Mouse (Mus musculus): ENCODE measurements at regions not wholly inside any gene's neighbourhood (a gene's known extent, or its start where the extent isn't known, plus 50 kb on each side); places are given as distances from the start of the nearest gene placed in this dataset.
"Not testable (repeated sequence)": the region's sequence is repeated elsewhere in the genome, so short reads cannot be mapped to it uniquely, and the experiment has no call there.

DNA sequence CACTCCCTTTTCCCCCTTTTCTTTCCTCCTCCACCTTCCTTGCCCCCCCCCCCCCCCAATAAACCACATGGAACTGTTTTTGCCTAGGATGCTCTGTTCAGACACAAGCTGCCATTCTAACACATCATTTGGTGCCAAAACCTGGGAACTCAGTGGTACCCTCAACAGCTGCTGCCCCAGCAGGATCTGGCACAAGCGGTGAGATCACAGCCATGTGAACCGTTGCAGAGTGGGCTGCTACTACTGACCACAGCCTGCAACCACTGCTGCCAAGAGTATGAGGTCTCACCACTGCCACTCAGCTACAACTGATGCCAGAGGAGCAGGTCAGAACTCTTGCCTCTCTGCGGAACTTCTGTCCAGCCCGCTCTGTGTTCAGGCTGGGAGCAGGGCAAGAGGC, 206.2 kb downstream of the Pcsk1 start:
- DNase-seq (ENCODE audit: low read depth), result no peak

DNA sequence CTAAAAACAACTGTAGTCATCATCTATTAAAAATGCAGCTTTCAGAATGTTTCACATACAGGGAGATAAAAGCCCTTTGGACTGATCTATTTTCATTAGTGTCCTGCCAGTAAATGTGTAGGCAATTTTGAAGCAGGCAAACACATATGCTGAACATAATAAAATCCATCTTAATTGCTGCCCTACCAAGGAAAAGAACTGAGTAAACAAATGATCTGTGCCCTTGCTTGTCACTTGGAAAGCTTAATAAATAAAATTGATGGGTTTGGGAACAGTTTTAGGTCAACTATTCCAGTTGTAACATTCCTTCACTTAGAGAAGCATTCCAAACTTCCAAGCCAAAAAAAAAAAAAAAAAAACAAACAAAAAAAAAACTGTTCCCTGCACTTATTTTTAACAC, 230.2 kb downstream of the Pcsk1 start:
- no peak for DNase-seq (ENCODE audit: low read depth)

DNA sequence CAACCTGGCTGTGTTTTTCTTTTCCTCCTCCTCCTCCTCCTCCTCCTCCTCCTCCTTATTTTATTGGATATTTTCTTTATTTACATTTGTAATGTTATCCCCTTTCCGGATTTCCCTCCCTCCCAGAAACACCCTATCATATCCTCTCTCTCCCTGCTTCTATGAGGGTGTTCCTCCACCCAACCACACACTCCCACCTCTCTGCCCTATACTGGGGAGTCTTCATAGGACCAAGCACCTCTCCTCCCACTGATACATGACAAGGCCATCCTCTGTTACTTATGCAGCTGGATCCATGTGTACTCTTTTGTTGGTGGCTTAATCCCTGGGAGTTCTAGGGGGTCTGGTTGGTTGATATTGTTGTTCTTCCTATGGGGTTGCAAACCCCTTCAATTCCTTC, 230.6 kb downstream of the Pcsk1 start:
- DNase-seq (ENCODE audit: low read depth), result no peak

DNA sequence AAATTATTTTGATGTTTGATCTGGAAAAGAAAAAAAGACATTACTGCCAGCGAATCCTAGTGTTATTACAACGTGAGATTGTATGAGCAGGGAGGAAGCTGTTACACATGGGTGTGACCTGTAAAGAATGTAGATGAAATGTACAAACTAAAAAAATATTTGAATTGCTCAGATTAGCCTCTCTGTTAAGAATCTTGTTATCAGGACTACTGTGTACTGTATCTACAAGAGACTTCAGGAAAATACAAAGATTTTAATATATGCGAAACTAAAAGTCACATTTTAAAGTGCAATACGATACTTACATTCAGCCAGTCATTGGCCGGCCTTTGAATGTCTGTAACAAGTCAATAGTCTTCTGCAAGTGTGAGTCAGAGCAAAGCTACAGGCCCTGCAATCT, 247.4 kb downstream of the Pcsk1 start:
- DNase-seq (ENCODE audit: low read depth), result no peak

DNA sequence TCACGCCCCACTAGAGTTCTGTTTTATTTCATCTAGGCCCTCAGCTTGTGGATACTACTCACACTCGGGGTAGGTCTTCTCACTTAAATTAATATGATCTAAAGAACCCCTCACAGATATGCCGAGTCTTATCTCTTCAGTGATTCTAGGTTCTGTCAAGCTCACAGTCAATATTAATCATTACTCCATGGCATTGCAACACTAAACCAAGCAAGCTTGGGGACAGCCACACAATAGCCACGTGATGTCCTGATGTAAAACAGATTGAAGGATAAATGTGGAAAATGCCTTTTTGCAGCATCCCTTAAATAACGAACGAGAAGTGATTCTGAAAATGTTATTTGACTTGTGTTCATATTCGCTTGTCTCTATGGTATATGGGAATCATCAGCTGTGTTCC, 253.8 kb downstream of the Pcsk1 start:
- DNase-seq (ENCODE audit: low read depth), result no peak

DNA sequence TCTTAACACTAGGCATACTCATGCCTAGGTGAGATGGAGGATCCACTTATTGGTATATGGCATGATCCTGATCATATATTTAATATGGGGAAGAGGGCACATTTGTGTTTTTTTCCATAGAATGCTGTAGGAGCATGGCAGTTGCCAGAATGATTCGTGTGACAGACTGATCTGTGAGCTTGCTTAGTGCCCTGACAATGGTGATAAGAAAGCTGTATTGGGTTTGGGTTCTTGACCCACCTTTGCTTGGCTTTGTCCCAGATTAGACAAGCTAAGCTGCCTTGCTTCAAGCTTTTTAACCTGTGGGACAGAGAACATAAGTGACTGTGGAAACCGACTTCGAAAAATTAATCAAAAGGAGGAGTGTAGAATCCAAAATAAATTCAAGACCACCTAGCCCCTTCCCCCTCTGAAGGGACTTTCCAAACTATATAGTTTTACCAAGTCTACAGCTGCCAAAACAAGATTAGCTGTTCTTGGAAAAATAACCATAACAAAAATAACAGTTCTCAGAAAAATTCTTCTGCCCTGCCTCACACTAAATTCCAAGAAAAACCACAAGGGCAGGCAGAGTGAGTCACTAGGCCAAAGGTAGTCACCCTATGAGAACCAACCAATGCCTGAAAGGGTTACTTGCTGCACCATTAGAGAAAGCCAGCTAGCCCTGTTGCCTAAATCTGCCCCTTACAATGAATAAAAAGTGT, 277.2 kb downstream of the Pcsk1 start:
- DNase-seq (ENCODE audit: low read depth), result peak; percentile 11

DNA sequence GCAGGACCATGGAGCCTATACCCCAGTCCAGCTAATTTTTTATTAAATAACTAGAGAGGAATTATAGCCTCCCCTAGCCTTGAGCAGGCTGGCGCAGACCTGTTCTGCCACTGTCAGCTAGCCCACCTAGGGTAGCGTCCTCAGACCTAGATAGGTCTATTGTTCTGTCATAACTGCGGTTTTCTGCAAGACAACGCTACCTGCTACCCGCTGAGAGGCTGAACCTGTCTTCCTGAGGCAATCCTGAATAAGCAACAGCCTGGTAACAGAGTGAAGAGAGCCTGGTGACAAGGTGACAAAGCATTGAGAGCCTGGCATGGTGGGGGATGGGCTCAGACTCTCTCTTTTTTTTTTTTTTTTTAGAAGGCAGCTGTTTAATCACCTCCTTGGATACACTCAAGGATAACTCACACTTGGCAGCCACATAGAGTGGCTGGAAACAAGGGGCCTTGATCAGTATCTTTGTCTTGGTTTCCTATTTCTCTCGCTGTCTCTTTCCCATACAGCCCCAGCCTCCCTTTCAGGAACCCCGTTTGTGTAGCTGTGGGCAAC, 278.7 kb downstream of the Pcsk1 start:
- no peak for DNase-seq (ENCODE audit: low read depth)

DNA sequence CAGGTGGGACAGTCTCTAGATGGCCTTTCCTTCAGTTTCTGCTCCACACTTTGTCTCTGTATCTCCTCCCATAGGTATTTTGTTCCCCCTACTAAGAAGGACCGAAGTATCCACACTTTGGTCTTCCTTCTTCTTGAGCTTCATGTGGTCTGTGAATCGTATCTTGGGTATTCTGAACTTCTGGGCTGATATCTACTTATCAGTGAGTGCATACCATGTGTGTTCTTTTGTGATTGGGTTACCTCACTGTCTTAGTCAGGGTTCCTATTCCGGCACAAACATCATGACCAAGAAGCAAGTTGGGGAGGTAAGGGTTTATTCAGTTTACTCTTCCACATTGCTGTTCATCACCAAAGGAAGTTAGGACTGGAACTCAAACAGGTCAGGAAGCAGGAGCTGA, 287.5 kb downstream of the Pcsk1 start:
- DNase-seq (ENCODE audit: low read depth), result not testable (repeated sequence)

DNA sequence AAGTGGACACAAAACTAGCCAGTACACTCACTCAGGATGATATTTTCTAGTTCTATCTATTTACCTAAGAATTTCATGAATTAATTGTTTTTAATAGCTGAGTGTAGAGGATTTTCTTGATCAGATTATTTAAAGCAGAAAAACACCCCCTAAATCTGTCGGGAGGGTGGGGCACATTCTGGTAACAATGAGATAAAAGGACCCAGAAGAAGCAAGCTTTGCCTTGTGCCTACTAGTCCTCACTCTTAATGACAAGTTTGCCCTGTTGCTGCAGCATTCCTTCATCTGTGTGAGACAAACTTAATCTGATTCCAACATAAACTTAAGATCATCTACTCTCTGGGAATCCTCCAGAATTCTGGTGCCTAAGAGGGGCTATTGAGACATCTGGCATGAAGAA, 288.1 kb downstream of the Pcsk1 start:
- DNase-seq (ENCODE audit: low read depth), result no peak

DNA sequence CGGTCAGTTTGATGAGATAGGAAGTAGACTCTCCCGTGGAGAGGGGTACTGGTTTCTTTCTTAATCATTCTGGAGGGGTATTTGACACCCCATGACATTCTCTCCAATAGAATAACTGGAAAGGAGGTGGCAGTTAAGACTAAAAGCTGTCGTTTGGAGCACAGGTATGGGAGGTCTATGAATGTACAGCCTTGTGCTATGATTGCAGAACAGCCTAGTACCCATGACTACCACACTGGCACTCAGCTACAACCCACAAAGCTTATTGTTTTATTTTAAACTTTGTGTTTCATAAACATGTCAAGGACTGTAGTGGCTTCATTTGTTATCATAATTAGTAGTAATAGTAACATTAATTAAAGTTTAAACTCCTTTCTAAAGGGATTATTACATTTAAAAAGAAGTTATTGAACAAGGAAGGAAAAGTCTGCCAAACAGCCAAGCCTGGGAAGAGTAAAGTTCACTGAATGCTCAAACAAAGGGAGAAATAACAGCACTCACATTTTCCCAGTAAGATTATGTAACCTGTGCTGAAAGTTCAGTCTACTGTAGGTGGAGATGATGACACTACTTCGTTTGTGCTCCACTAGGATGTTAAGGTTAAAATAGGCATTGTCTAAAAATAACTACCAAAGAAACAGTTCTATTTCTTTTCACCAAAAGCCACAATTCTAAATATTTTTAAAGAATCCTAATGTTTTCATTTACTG, 295.2 kb downstream of the Pcsk1 start:
- DNase-seq (ENCODE audit: low read depth), result no peak

DNA sequence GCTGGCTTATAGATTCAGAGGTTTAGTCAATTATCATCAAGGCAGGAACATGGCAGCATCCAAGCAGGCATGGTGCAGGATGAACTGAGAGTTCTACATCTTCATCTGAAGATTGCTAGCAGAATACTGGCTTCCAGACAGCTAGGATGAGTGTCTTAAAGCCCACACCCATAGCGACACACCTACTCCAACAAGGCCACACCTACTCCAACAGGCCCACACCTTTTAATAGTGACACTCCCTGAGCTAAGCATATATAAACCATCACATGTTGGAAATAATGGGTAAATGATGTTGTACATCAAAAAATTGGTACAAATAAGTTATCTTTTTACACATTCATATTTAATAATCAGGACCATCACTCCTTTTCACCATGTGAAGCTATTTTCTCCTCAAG, 299.6 kb downstream of the Pcsk1 start:
- no peak for DNase-seq (ENCODE audit: low read depth)

DNA sequence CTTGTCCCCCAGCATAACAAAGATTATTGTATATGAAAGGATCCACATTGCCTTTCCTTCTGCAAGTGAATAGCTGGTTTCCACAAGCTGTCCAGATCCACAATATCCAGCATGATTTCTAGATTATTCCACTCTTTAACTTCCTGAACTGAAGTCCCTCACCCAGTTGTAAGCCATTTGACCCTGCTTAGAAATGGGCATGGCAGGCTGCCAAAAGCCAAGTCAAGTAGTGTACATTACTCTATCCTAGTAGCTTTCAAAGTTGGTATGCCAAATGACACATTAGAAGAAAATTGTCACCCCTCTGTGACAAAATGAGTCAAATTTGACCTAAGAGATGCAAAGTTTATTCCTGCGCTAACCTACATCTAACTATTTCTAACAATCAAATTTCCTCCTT, 300.6 kb downstream of the Pcsk1 start:
- peak; percentile 42 for DNase-seq (ENCODE audit: low read depth)

DNA sequence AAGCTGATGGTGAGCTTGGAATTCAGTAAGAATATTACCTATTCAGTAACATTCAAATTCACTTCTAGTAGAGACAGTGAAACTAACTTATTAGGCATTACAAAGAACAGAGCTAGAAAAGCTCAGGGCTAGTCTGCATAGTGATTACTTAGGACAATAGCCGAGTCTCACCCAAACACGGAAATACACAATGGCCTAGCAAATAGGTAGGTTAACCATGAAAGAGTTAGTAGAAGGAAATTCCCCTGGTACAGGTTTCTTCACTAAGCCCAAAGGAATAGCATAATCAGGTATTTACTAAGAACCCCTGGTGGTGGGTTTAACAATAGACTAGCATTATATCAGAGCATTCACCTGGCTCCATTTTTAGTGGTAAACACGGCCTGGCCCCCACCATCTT, 306.7 kb upstream of the Ell2 start:
- not testable (repeated sequence) for DNase-seq (ENCODE audit: low read depth)

DNA sequence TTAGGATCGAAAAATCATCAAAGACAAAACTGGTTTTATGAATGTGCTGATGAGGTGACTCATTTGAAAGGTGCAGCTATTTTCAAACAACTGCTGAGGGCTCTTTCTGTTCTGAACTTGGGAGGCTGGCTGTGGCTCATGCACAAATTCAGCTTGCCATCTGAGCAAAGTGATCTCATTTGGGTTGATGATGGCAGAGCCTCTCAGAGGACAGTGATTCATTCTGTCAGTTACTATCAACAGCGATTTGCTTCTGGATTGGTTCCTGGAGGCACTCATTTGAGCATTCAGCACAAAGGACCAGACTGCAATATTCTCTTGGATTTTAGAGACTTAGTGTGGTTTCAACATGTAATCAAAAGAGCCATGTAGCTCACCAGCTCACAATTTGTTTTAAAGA, 285.8 kb upstream of the Ell2 start:
- DNase-seq (ENCODE audit: low read depth), result no peak

DNA sequence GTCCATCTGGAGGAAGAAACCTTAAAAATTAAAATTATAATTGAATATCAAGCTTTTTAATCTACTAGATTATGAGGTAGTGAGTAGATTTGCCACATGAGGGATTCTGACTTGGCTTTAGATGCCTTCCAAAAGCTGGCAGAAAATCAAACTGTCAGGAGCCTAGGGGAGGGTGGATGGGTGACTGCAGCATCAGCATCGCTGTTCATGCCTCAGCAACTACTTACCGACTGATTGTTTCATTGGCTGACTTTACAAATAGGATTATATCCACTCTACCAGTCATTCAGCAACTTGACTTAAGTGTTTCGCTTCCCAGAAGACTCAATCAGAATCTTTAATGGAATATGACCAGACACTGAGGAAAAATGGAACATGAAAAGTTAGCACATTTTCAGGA, 279.6 kb upstream of the Ell2 start:
- no peak for DNase-seq (ENCODE audit: low read depth)

DNA sequence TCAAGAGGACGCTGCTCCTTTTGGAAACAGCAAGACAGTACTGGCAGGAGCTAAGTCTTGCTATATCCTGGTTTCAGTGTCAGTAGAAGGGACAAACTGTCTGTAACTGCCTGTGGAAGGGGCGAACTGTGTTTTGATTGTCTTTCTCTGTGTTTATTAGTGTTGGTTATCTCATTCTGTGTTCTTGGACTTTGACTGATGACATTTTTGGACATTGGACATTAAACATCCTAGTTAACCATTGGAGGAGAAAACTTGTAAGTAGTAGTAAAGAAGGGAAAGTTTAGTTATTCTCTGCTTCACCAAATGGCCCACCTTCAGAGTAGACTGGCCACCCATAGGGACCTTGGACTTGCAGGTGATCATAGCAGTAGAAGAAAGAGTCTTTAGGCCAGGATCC, 267.4 kb upstream of the Ell2 start:
- no peak for DNase-seq (ENCODE audit: low read depth)

DNA sequence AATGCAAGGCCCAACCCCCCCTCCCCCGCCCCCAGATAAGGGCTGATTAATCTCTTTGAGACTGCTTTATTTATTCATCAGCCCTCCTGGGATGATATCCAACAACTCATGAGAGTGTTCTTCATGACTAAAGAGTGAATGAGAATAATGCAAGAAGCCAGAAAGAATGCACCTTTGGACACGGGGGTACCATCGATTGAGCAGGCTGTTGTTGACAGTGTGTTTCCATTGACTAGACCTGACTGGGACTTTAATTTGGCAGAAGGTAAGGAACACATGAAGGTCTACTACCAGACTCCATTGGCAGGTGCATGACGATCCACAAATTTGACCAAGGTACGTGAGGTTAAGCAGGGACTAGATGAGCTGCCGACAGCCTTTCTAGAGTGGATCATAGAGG, 266.5 kb upstream of the Ell2 start:
- DNase-seq (ENCODE audit: low read depth), result no peak

DNA sequence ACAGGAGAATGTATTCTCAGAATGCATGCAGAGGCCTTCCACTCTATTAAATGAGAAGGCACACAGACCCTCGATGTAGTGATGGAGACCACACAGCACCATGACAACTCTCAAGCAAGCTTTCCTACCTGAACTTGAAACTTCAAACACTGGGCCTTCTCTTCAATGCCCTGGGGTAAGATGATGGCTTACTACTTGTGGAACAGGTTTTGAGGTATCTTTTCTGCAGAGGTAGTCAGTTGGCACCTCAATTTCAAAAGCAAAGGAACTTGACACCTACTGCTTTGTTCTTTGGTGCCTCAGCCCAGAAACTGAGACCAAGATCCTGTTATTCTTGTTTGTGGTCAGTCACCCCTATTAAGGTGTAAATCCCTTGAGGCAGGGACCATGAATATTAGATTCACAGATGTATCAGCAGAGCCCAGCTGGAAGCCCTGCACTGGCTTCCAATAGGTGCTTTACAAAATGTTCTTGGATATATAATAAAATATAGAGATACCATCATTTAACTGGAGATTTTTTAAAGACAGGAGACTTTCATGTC, 246.2 kb upstream of the Ell2 start:
- no peak for DNase-seq (ENCODE audit: low read depth)

DNA sequence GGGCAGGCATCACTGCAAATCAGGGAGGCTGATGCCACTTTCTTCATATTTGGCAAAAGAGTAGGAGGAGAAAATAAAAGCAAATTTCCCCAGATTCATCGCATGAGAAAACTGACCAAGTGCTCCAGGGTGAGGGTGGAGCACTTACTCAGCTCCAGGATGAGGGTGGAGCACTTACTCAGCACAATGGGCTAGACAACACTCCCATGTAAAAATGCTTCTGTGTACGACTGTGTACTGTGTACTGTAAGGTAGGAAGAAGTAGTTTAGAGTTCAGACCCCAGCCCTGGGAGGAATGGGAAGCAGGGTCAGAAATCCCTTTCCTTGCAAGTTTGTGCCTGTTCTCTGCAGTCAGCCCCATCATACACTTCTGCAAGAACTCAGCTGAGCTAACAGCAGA, 245.3 kb upstream of the Ell2 start:
- DNase-seq (ENCODE audit: low read depth), result no peak

DNA sequence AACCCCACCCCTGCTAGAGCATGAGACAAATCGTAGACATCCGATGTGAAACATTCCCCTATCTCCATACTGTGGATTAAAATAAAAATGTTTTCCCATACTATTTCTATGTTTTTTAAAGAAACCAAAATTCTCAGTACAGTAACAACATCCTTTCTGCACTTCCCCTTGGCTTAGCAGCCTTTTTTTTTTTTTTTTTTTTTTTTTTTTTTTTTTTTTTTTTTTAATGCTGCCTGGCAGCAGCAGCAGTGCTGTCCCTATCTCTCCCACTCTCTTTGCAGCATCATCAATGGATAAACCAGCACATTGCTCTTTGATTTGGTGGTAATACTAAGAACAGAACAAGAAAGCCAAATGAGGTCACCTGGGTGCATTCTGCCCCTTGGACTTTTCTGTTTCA, 239.3 kb upstream of the Ell2 start:
- DNase-seq (ENCODE audit: low read depth), result no peak

DNA sequence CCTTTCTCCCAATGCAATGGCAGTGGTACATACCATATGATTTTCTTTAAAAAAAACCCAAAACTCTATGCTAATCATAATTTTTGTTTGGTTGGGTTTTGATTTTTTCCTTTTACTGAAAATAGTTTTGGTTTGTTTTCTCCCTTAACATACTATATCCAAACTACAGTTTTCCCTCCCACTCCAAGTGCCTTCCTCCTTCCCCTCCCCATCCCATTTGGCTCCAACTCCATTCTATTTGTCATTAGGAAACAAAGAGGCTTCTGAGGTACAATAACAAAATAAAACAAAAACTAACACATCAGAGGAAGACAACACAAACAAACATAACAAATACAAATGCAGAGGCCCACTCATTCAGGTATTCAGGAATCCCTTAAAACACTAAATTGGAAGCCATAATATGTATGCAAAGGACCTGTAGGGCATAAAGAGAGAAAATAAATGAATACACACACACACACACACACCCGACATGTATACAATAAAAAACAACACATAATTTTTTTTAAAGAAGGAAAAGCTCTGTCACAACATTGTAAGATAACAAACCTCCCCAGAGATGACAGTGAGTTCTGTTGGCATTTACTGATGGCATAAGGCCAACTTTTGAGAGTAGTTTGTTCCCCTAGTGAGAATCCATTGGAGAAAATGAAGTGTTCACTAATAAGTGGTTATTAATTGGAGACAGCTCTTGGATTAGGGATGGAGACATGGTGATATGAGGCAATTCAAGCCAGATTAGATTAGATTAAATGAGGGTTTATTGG, 230.5 kb upstream of the Ell2 start:
- DNase-seq (ENCODE audit: low read depth), result no peak

DNA sequence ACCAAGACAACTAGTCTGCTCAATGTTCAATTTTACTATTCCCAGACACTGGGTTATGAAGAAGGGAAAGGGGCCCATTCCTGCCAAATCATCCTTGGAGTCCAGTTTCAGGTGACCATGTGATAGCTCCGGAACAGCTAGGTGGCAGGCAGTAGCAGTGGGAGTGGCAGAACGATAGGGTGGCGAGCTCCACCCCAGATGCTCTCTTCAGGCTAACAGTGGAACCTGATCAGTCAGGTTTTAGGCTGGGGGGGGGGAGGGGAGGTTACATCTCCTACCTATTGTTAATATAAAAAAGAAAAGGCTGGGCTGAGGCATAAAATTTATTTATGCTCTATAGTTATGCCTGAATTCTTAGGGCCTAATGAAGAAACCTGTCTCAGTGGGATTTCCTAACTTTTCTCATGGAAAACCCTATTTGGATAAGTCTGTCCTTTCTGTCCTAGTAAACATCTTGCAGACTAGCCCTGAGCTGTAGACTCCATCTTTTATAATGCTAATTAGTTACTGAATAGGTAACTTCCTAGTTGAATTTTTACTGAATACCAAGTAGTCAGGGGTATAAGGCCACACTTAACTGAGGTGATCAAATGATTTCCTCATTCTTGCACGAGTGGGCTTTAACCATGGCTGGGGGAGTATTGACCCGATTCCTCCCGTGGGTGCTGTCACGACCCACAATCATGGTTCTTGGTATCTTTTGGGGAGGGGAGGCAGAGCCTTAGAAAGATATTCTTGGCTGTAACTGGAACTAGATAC, 223.2 kb upstream of the Ell2 start:
- not testable (repeated sequence) for DNase-seq (ENCODE audit: low read depth)

Data from 416B (cell line).